Mouse (Mus musculus) lung, embryonic 14.5 days (tissue): Measurements from ENCODE around the gene Abce1. TPM values are rescaled to one million over a fixed set of nuclear protein-coding genes. Genes with fewer than 3 reads are reported as not detected.

Experiments
- ATAC-seq: fragments of 200-750 bp; cut with Nextera tagmentation; 2 replicates; pipeline ENCODE4 v1.8.0; 2017; ENCODE audit warnings: mild to moderate bottlenecking, moderate TSS enrichment, moderate library complexity; ENCODE audit not compliant: insufficient read depth
- DNase-seq: peaks from one replicate; pipeline ENCODE4 v3.0.0-alpha.2; 2015
- H3K27ac ChIP-seq: fragments of 300-500 bp; sonication (generic); 2 replicates; pipeline ENCODE4 v1.5.1; 2014; ENCODE audit warnings: low read depth, mild to moderate bottlenecking, moderate library complexity
- H3K27me3 ChIP-seq: fragments of 300-500 bp; sonication (generic); 2 replicates; pipeline ENCODE4 v1.6.1; 2014; ENCODE audit warnings: low read length, control low read depth; ENCODE audit not compliant: insufficient read depth
- H3K36me3 ChIP-seq: fragments of 300-500 bp; sonication (generic); 2 replicates; pipeline ENCODE4 v1.6.1; 2014; ENCODE audit warnings: control low read depth; ENCODE audit not compliant: insufficient read depth
- H3K4me1 ChIP-seq: fragments of 300-500 bp; sonication (generic); 2 replicates; pipeline ENCODE4 v1.6.1; 2014; ENCODE audit warnings: antibody characterized with exemption, control low read depth; ENCODE audit not compliant: insufficient read depth
- H3K4me2 ChIP-seq: fragments of 300-500 bp; sonication (generic); 2 replicates; pipeline ENCODE4 v1.6.1; 2014; ENCODE audit warnings: mild to moderate bottlenecking
- H3K4me3 ChIP-seq: fragments of 300-500 bp; sonication (generic); 2 replicates; pipeline ENCODE4 v1.5.1; 2014; ENCODE audit warnings: low read depth, low read length
- H3K9ac ChIP-seq: fragments of 300-500 bp; sonication (generic); 2 replicates; pipeline ENCODE4 v1.6.1; 2014
- H3K9me3 ChIP-seq: fragments of 300-500 bp; sonication (generic); 2 replicates; pipeline ENCODE4 v1.6.1; 2016; ENCODE audit warnings: low read depth, low read length, control low read depth
- CTCF ChIP-seq: IDR thresholded peaks from 2 replicates; pipeline ENCODE4 v1.5.1; 2016; ENCODE audit warnings: antibody characterized with exemption, low read depth
- WGBS: fragments of 180-500 bp; shearing (Covaris S2); extraction: QIAGEN DNeasy Blood & Tissue Kit; methylation state at CpG from one replicate; pipeline ENCODE4 v1.1.7; 2014; 5-methylcytosine and 5-hydroxymethylcytosine counted together
- polyA plus RNA-seq: library from polyadenylated mRNA; unstranded; fragments of >200 nt; fragmentation: Nextera tagmentation; extraction: Ambion mirVana; gene quantifications from 2 replicates; pipeline ENCODE4 v1.2.1, GENCODE M21; 2014

The Abce1 gene
- 132 and 136 TPM in 2 replicates for polyA plus RNA-seq

DNA sequence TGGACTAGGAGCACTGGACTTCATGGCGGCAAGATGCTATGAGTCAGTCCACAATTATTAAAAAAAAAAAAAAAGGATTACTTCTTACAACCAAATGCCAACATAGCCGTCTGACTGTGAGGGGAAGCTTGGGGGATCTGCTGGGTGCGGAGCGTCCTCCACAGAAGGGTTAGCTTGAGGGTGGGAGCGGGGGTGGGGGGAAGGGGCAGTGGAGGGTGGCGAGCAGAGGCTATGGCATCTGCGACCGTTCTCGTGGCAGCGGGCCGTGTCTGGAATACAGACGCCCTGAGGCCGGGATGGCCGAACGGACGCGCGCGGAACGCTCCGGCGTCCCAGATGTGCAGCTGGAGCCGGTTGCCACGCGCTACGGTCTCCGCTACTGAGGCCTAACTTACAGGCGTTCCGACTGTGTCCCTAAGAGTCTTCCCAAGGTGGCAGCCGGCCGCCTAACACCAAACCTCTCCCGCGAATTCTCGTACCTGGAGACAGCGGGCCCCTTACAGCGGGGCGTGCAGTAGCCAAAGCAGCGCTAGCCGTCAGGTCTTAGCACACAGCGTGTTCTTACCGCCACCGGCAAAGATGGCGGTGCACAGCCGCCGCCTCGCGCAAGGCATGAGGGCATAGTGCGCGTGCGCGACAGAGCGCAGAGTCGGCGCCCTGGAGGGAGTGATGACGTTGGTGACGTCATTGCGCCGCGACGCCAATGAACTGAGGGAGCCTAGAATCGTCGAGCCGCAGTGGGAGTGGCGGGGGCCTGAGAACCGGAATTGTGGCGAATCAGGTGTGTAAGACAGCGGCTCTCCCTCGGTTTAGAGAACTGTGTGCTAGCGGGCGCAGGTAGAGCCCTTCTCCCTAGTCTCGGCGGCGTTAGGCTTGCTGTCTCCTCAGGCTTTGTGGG is at the start of gene Abce1, which contains the start of gene Anapc10:
Abce1 (minus strand) TSS at position 677 of the 898 bp plus-strand sequence.
Anapc10 (plus strand) TSS at position 757 of the 898 bp plus-strand sequence.
- WGBS: under 1% methylated on average over 73 of the region's 73 CpGs
- H3K4me1 ChIP-seq: no peaks in the 10 kb centered on the region
- peak within 1 kb of the TSS; percentile 92 for H3K4me3 ChIP-seq
- no peaks in the 10 kb centered on the region for H3K27me3 ChIP-seq
- peak; percentile 100 for DNase-seq
- peak within 1 kb of the TSS; percentile 83 for H3K9ac ChIP-seq
- peak within 1 kb of the TSS; percentile 84 for H3K27ac ChIP-seq
- TF ChIP-seq CTCF: no peak
- no peaks in the 10 kb centered on the region for H3K9me3 ChIP-seq
- ATAC-seq: peak; percentile 99
- peaks cover 16% of the 10 kb centered on the region for H3K36me3 ChIP-seq
- H3K4me2 ChIP-seq: peak within 1 kb of the TSS; percentile 70

DNA sequence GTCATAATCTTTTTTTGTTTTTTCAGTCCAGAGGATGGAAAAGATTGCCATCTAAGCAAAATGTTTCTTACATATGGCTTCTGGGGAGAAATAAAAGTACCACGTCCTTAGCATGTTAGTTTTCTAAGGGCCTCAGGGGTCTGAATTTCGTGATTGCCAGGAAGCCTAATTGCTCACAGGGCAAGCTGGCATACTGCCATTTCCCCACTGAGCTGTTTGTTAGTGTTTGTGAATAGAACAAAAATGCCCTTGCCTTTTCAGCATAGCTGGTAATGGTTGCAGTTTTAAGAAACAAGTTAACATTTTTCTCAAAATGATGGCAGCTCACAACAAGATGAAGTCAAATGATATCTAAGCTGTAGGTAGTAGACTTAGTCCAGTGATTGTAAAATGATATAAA is 38.8 kb upstream of the Abce1 start:
- ATAC-seq: no peak
- H3K4me3 ChIP-seq: no peak overlapping the region
- H3K27ac ChIP-seq: no peak overlapping the region
- peaks cover under 1% of the 10 kb centered on the region; the same call in 1 of the 2 replicates for H3K36me3 ChIP-seq
- peak; percentile 71 for DNase-seq
- 40% methylated on average over 2 of the region's 2 CpGs for WGBS
- H3K4me2 ChIP-seq: no peak overlapping the region
- H3K27me3 ChIP-seq: no peaks in the 10 kb centered on the region
- H3K4me1 ChIP-seq: no peaks in the 10 kb centered on the region
- TF ChIP-seq CTCF: no peak
- no peak overlapping the region for H3K9ac ChIP-seq
- H3K9me3 ChIP-seq: no peaks in the 10 kb centered on the region

DNA sequence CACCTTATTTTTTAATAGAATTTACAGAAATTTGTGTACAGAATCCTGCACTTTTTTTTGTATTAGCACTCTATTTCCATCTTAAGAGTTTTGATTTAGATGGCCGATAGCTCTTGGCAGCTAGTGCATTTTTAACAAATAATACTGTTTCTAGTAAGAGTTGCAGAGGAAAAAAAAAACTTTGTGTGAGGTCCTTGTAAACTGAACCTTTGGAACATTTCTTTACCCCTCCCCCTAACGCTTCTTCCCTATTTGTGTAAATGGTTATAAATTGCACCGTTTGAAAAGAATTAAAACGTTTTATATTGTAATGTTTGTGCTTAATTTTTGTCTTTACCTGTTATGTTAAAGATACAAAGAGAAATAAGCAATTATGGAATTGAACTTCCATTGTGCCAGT is 37.1 kb upstream of the Abce1 start:
- Histone ChIP-seq H3K4me2 (no peak overlapping the region), H3K27ac (no peak overlapping the region), H3K9ac (no peak overlapping the region), H3K27me3 (no peaks in the 10 kb centered on the region), H3K36me3 (peaks cover 6% of the 10 kb centered on the region; the same call in 1 of the 2 replicates), H3K9me3 (no peaks in the 10 kb centered on the region), H3K4me3 (no peak overlapping the region), H3K4me1 (no peaks in the 10 kb centered on the region)
- WGBS: 41% methylated on average over 4 of the region's 4 CpGs
- ATAC-seq (no peak), DNase-seq (peak; percentile 51)
- TF ChIP-seq CTCF: no peak

DNA sequence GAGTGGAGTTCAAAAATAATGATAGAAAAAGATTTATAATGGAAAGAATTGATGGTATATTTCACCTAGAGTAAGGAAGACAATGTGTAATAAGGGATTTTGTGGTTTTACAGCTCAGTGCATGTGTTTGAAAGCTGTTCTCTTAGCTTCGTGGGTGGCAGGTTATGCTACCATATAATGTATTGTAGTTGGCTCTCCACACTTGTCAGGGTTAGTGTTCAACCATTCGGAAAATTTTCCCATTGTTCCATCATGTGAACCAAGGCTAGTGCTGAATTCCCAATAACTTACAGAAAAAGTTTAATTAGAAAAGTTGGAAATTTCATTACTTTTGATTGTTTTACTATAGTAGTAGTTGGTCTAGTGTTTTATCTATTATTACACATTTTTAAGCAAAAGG is 36.6 kb upstream of the Abce1 start:
- H3K27me3 ChIP-seq: no peaks in the 10 kb centered on the region
- WGBS: 60% methylated on average over 2 of the region's 2 CpGs
- no peak for TF ChIP-seq CTCF
- ATAC-seq: no peak
- no peaks in the 10 kb centered on the region for H3K4me1 ChIP-seq
- H3K9me3 ChIP-seq: no peaks in the 10 kb centered on the region
- peak; percentile 11 for DNase-seq
- H3K4me2 ChIP-seq: no peak overlapping the region
- H3K4me3 ChIP-seq: no peak overlapping the region
- no peak overlapping the region for H3K9ac ChIP-seq
- peaks cover 6% of the 10 kb centered on the region; the same call in 1 of the 2 replicates for H3K36me3 ChIP-seq
- no peak overlapping the region for H3K27ac ChIP-seq

DNA sequence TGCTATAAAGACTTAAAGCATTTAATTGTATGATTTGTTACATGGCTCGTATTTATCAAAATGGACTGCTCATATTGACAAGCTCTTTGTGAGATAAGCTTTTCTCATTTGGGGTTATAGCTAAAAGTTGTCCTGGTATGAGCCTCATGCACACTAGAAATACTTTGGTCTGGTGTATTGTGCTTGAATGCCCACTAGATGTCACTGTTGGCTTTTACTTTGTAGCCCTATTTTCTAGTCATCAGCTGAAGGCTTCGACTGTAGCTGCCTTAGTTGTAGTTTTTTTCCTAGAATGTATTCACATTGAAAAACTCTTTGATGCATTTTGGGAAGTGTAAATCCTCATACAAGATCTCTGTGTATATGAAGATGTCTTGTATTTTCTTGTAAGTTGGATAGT is 22.8 kb upstream of the Abce1 start:
- DNase-seq (peak; percentile 90), ATAC-seq (peak; percentile 73; the same call in 1 of the 2 replicates)
- H3K27ac ChIP-seq: no peak overlapping the region
- H3K4me3 ChIP-seq: no peak overlapping the region
- H3K4me1 ChIP-seq: no peaks in the 10 kb centered on the region
- peak; percentile 83 for TF ChIP-seq CTCF
- H3K9ac ChIP-seq: no peak overlapping the region
- 7% methylated on average over 2 of the region's 2 CpGs for WGBS
- H3K4me2 ChIP-seq: no peak overlapping the region
- H3K27me3 ChIP-seq: no peaks in the 10 kb centered on the region
- peaks cover 9% of the 10 kb centered on the region; the same call in 1 of the 2 replicates for H3K36me3 ChIP-seq
- H3K9me3 ChIP-seq: no peaks in the 10 kb centered on the region

DNA sequence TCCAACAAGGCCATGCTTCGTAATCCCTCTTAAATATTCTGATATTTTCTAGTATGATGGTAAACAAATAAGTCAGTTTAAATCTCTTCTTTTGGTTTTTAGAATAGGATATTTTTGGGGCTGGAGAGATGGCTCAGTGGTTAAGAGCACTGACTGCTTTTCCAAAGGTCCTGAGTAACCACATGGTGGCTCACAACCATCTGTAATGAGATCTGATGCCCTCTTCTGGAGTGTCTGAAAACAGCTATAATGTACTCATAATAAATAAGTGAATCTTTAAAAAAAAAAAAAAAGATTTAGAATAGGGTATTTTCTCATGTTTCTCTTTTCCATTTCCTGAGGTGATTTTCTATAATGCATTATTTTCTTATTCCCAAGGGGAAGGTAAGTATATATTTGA is 16.4 kb upstream of the Abce1 start:
- Histone ChIP-seq H3K4me1 (no peaks in the 10 kb centered on the region), H3K9ac (no peak overlapping the region), H3K4me3 (no peak overlapping the region), H3K4me2 (no peak overlapping the region), H3K9me3 (no peaks in the 10 kb centered on the region), H3K36me3 (peaks cover 18% of the 10 kb centered on the region; the same call in 1 of the 2 replicates), H3K27ac (no peak overlapping the region), H3K27me3 (no peaks in the 10 kb centered on the region)
- peak; percentile 30 for DNase-seq
- WGBS: 95% methylated on average over 1 of the region's 1 CpGs
- ATAC-seq: no peak
- peak; percentile 13; the same call in 1 of the 2 replicates for TF ChIP-seq CTCF

DNA sequence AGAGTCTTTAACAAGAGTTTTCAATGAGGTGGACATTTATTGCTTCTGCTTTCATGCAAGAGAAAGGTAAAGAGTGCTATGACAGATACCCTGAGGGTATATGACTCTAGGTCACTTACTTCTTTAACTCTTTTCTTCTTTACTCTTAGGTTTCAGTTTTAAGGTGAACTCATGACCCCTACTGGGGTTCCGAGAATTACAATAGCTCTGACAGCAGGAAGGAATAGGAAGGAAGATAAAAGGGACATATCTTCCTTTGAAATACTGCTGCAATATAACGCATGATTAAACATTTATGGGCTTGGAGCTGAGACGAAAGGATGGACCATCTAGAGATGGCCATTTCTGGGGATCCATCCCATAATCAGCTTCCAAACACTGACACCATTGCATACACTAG is 13.0 kb upstream of the Abce1 start:
- Histone ChIP-seq H3K9ac (no peak overlapping the region), H3K4me2 (no peak overlapping the region), H3K27me3 (no peaks in the 10 kb centered on the region), H3K4me1 (no peaks in the 10 kb centered on the region), H3K4me3 (no peak overlapping the region), H3K9me3 (no peaks in the 10 kb centered on the region), H3K36me3 (peaks cover 34% of the 10 kb centered on the region; the same call in 1 of the 2 replicates), H3K27ac (no peak overlapping the region)
- ATAC-seq (no peak), DNase-seq (no peak)
- TF ChIP-seq CTCF: no peak
- WGBS: 66% methylated on average over 3 of the region's 3 CpGs
